Mouse (Mus musculus) limb, embryonic 12.5 days (tissue): ENCODE measurements at regions not wholly inside any gene's neighbourhood (a gene's known extent, or its start where the extent isn't known, plus 50 kb on each side); places are given as distances from the start of the nearest gene placed in this dataset.
A peak's percentile ranks its signal among the peaks of the same experiment; 100 is the strongest.

ENCODE experiments used
- ATAC-seq: fragments of 200-750 bp; cut with Nextera tagmentation; 2 replicates; pipeline ENCODE4 v1.8.0; 2017; ENCODE audit warnings: low read depth, moderate TSS enrichment; ENCODE audit not compliant: insufficient number of reproducible peaks, insufficient read depth, low FRiP score, low TSS enrichment
- H3K27ac ChIP-seq: fragments of 300-500 bp; sonication (generic); 2 replicates; pipeline ENCODE4 v1.5.1; 2016; ENCODE audit warnings: mild to moderate bottlenecking, moderate library complexity
- H3K27me3 ChIP-seq: fragments of 300-500 bp; sonication (generic); 2 replicates; pipeline ENCODE4 v1.6.1; 2016; ENCODE audit warnings: mild to moderate bottlenecking, moderate library complexity
- H3K36me3 ChIP-seq: fragments of 300-500 bp; sonication (generic); 2 replicates; pipeline ENCODE4 v1.6.1; 2016; ENCODE audit warnings: mild to moderate bottlenecking, moderate library complexity
- H3K4me1 ChIP-seq: fragments of 300-500 bp; sonication (generic); replicated peaks from 2 replicates; pipeline ENCODE4 v1.6.1; 2016
- H3K4me2 ChIP-seq: fragments of 300-500 bp; sonication (generic); 2 replicates; pipeline ENCODE4 v1.6.1; 2016; ENCODE audit warnings: mild to moderate bottlenecking, moderate library complexity
- H3K4me3 ChIP-seq: fragments of 300-500 bp; sonication (generic); replicated peaks from 2 replicates; pipeline ENCODE4 v1.5.1; 2016; ENCODE audit warnings: mild to moderate bottlenecking
- H3K9ac ChIP-seq: fragments of 300-500 bp; sonication (generic); replicated peaks from 2 replicates; pipeline ENCODE4 v1.6.1; 2016; ENCODE audit warnings: mild to moderate bottlenecking, moderate library complexity
- H3K9me3 ChIP-seq: fragments of 300-500 bp; sonication (generic); 2 replicates; pipeline ENCODE4 v1.6.1; 2016; ENCODE audit warnings: mild to moderate bottlenecking, moderate library complexity
- WGBS: fragments of 180-500 bp; shearing (Covaris S2); methylation state at CpG from one replicate; pipeline ENCODE4 v1.1.7; 2016; 5-methylcytosine and 5-hydroxymethylcytosine counted together

DNA sequence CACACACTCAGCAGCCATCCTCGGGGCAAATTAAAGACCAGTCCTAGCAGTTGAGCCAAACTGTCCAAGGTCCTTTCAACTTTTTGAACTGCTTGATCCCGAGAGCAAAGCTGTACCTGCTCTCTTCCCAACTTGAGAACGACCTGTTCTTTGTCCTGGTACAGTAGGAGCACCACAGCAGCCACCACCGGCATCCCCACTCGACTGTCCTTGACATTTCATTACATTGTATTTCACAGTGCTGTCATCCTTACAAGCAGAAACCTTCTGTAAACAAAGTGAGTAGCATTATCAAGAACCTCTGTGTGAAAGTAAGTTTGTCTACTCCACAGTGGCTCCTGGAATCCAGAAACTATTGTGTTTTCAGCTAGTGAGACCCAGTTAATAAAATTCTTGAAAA lies 240.2 kb upstream of the Zfp462 start:
- Histone ChIP-seq H3K9me3 (no peaks in the 10 kb centered on the region), H3K27ac (no peak overlapping the region), H3K4me1 (no peaks in the 10 kb centered on the region), H3K4me2 (no peak overlapping the region), H3K27me3 (no peaks in the 10 kb centered on the region), H3K9ac (no peak overlapping the region), H3K36me3 (no peaks in the 10 kb centered on the region), H3K4me3 (no peak overlapping the region)
- WGBS = 77% methylated on average over 5 of the region's 5 CpGs
- no peak for ATAC-seq

DNA sequence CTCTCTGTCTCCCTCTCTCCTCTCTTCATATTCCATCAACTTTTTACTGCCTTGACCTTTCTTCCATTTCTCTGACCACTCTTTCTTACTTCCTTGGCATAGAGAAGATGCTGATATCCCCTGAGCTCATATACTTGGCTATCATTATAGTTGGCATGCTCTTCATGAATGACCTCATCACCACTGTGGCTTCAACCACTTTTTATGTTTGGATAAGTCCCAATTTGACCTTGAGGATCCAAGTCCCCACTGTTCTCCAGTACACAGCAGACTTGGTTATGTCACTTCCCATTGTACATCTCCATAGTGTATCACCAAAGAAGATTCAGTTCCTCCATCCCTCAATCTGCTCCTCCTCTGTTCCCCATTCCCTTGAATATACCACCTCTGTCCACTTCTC lies 235.1 kb upstream of the Zfp462 start:
- Histone ChIP-seq H3K27ac (no peak overlapping the region), H3K27me3 (no peaks in the 10 kb centered on the region), H3K4me1 (peaks cover 14% of the 10 kb centered on the region), H3K9me3 (no peaks in the 10 kb centered on the region), H3K4me2 (no peak overlapping the region), H3K4me3 (no peak overlapping the region), H3K9ac (no peak overlapping the region), H3K36me3 (no peaks in the 10 kb centered on the region)
- ATAC-seq = no peak

DNA sequence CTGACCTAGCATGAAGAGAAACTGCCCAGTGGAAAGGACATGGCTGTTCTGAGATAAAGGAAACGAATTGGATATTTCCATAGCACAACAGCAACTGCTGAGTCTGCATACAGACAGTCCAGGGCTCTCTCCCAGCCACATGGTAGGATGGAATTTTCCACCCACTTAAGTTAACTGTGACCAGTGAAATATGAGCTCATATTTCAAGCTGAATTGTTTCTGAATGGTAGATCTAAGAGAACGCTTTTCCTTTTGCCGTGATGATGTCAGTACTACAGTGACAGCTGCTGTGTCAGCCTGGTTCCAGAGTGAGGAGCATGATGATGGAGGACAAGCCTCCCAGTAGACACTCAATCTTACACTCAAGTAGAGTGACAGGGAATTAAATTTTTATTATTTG lies 231.9 kb upstream of the Zfp462 start:
- Histone ChIP-seq H3K9me3 (no peaks in the 10 kb centered on the region), H3K4me2 (no peak overlapping the region), H3K27me3 (no peaks in the 10 kb centered on the region), H3K9ac (no peak overlapping the region), H3K36me3 (no peaks in the 10 kb centered on the region), H3K27ac (no peak overlapping the region; the same call in 1 of the 2 replicates), H3K4me3 (no peak overlapping the region), H3K4me1 (peaks cover 14% of the 10 kb centered on the region)
- peak; percentile 75 for ATAC-seq
- WGBS = 52% methylated on average over 3 of the region's 3 CpGs

DNA sequence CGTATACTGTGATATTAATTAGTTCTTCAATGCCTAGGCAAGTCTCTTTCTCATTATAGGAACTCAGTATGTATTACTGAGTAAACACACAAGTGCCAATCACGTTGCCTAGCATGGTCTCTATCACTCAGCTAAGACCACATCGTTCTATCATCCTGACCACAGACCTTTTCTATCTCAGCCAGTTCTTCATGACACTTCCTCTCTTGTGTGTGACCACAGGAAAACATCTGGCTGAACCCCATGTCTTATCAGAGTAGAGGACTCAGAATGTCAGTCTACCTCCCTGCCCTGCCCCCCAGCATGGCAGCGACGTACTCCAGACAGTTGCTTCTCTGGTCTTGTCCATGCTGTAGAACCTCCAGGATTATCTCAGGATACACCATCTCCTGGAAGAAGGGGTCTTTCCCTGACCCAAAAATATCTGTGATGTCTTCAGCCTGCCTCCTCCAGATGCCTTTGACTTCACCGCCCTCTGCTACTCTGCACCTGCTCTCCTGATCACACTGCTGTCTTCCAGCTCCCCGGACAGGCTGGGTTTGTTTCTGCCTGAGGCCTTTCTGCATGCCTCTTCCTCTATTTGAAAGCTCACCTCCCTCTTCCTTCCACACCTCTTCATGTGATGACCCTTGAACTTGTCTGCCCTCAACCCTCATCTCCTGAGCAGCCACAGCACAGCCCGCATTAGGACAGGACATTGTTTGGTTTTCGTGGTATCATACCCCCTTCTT lies 230.1 kb upstream of the Zfp462 start:
- WGBS = 86% methylated on average over 9 of the region's 9 CpGs
- no peak overlapping the region for H3K4me3 ChIP-seq
- H3K4me2 ChIP-seq = no peak overlapping the region
- no peaks in the 10 kb centered on the region for H3K36me3 ChIP-seq
- no peaks in the 10 kb centered on the region for H3K9me3 ChIP-seq
- no peaks in the 10 kb centered on the region for H3K27me3 ChIP-seq
- ATAC-seq = no peak
- H3K4me1 ChIP-seq = peaks cover 14% of the 10 kb centered on the region
- H3K27ac ChIP-seq = no peak overlapping the region
- no peak overlapping the region for H3K9ac ChIP-seq

DNA sequence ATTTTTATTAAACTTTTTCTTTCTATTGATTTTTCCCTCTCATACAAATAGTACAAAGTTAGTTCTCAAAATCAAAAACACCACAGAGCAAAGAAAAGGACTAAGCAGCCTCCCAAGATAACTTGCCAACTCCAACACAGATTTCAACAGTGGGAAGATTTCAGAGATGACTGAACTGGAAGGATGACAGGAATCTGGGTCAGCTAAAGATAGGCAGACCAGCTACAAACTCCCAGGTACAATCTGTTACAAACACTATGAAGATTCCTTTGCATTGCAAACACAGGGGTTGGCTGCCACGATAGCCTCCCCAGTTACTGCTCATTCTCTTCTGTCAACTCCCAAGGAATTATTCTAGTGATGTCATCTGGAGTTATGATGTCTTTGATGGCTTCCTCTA lies 226.8 kb upstream of the Zfp462 start:
- 76% methylated on average over 1 of the region's 1 CpGs for WGBS
- no peaks in the 10 kb centered on the region for H3K27me3 ChIP-seq
- peaks cover 14% of the 10 kb centered on the region for H3K4me1 ChIP-seq
- no peaks in the 10 kb centered on the region for H3K9me3 ChIP-seq
- no peaks in the 10 kb centered on the region for H3K36me3 ChIP-seq
- no peak overlapping the region for H3K27ac ChIP-seq
- no peak overlapping the region for H3K9ac ChIP-seq
- no peak for ATAC-seq
- no peak overlapping the region for H3K4me2 ChIP-seq
- H3K4me3 ChIP-seq = no peak overlapping the region

DNA sequence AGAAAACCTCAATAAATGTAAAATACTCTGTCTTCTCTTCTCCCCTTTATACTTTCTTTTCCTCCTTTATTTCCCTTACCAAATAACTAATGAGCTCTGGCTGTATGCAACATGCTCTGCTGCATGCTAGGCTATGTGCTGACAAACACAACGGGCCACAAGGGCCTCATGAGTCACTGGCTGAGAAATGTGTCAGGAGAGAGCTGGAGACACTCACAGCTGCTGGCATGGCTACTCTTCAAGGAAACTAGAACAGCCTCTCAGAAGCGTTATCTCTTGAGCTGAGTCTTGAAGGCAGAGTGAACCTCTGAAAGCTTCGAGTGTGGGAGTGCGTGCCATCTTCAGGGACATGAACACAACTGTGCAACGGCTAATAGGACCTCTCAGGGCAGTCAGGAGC lies 205.8 kb upstream of the Zfp462 start:
- no peaks in the 10 kb centered on the region for H3K4me1 ChIP-seq
- no peak overlapping the region for H3K9ac ChIP-seq
- H3K4me3 ChIP-seq = no peak overlapping the region
- no peak overlapping the region for H3K27ac ChIP-seq
- H3K36me3 ChIP-seq = no peaks in the 10 kb centered on the region
- H3K27me3 ChIP-seq = no peaks in the 10 kb centered on the region
- WGBS = 79% methylated on average over 5 of the region's 5 CpGs
- no peak for ATAC-seq
- H3K4me2 ChIP-seq = no peak overlapping the region
- H3K9me3 ChIP-seq = no peaks in the 10 kb centered on the region

DNA sequence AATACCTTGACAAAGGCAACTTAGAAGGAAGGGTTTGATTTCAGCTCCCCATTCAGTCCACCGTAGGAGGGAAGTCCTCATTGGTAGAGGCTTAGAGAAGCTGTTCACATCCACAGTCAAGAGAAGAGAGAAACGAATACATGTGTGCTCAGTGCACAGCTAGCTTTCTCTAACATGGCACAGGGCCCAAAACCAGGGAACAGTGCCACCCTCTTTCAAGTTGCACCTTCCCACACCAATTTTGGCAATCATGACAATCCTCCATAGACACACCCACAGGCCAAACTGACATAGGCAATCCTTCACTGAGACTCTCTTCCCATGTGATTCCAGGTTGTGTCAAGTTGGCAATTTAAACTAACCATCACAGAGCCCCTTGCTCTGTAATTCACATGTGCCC lies 193.4 kb upstream of the Zfp462 start:
- no peak overlapping the region for H3K9ac ChIP-seq
- no peak overlapping the region for H3K4me2 ChIP-seq
- H3K27me3 ChIP-seq = no peaks in the 10 kb centered on the region
- 88% methylated on average over 2 of the region's 2 CpGs for WGBS
- no peak overlapping the region for H3K27ac ChIP-seq
- H3K4me1 ChIP-seq = no peaks in the 10 kb centered on the region
- H3K9me3 ChIP-seq = no peaks in the 10 kb centered on the region
- no peak overlapping the region for H3K4me3 ChIP-seq
- H3K36me3 ChIP-seq = no peaks in the 10 kb centered on the region
- ATAC-seq = no peak

DNA sequence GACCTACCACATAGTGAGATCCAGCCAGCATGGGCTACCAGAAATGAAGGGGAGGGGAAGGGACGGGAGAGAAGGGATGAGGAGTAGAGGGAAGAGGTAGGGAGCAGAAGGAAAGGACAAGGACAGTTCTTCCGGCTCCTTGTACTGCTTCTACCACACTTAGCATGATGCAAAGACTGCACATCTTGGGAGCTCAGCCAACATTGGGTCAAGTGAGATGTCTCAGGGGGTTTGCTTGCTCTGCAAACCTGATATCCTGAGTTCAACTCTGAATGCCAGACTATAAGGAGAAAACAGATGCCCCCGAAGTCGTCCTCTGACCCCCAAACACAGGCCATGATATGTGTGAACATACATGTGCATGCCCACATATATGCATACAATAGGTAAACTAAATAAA lies 188.4 kb upstream of the Zfp462 start:
- no peak overlapping the region for H3K4me2 ChIP-seq
- H3K36me3 ChIP-seq = no peaks in the 10 kb centered on the region
- no peak overlapping the region for H3K9ac ChIP-seq
- peaks cover 9% of the 10 kb centered on the region for H3K4me1 ChIP-seq
- no peaks in the 10 kb centered on the region for H3K27me3 ChIP-seq
- no peaks in the 10 kb centered on the region for H3K9me3 ChIP-seq
- 91% methylated on average over 4 of the region's 4 CpGs for WGBS
- no peak overlapping the region for H3K27ac ChIP-seq
- ATAC-seq = no peak
- no peak overlapping the region for H3K4me3 ChIP-seq

DNA sequence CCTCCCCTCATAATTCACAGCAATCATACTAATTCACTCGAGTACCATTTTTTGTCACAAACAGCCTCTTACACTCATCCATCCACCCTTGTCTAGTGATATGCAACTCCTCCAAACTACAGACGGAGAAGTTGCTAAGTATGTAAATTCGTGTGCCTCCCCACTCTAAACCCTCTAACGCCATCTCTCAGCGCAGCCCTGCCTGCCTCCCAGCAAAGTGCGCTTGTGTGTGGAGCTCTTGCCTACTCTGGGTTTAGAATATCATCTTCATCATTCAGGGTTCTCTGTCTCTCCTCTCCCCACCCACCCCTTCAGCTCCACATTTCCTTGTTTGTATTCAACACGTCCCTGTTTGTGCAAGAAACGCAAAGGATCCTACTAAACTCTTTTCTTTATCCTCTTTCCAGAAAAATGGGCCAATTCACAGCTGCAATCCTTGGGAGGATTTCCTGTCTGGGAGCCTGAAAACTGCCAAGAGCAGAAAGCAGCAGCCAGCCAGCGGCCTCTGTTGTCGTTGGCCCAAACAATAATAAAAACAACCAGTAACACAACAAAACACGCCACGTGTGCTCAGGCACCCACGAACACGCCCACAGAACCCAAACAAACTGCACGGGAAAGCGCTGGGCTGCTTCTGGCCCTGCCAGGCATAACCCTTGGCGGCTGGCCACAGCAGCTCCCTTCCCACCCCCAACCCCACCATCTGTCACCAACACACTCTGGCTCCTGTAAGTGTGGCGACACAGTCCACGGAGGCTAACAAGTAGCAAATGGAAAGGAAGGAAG lies 186.9 kb upstream of the Zfp462 start:
- peaks cover 9% of the 10 kb centered on the region for H3K4me1 ChIP-seq
- H3K4me2 ChIP-seq = peak overlapping the region; percentile 52
- no peaks in the 10 kb centered on the region for H3K36me3 ChIP-seq
- H3K27ac ChIP-seq = peak overlapping the region; percentile 67
- H3K4me3 ChIP-seq = peak overlapping the region; percentile 17
- 31% methylated on average over 19 of the region's 19 CpGs for WGBS
- no peak for ATAC-seq
- no peaks in the 10 kb centered on the region for H3K27me3 ChIP-seq
- no peaks in the 10 kb centered on the region for H3K9me3 ChIP-seq
- 0 out of 2 replicates have a peak overlapping the region, but pooled peaks have one; percentile 23 for H3K9ac ChIP-seq

DNA sequence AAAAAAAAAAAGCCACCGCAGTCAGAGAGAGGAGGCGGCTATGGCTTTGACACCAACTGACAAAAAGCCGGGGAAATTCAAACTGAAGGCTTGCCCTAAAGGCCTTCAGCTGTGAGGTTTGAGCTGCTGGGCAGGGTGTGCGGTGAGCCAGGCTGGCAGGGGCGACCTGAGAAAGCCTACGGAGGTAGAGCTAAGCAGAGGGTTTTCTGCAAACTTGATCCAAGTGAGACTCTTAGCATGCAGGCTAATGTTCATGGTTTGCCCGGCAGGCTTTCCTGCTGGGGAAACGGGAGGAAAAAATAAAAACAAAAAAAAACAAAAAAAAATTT lies 186.4 kb upstream of the Zfp462 start:
- peaks cover 9% of the 10 kb centered on the region for H3K4me1 ChIP-seq
- H3K27me3 ChIP-seq = no peaks in the 10 kb centered on the region
- H3K9me3 ChIP-seq = no peaks in the 10 kb centered on the region
- no peak overlapping the region for H3K9ac ChIP-seq
- 25% methylated on average over 8 of the region's 8 CpGs for WGBS
- ATAC-seq = no peak
- peak overlapping the region; percentile 52 for H3K4me2 ChIP-seq
- no peaks in the 10 kb centered on the region for H3K36me3 ChIP-seq
- peak overlapping the region; percentile 17; the same call in 1 of the 2 replicates for H3K4me3 ChIP-seq
- peak overlapping the region; percentile 67 for H3K27ac ChIP-seq

DNA sequence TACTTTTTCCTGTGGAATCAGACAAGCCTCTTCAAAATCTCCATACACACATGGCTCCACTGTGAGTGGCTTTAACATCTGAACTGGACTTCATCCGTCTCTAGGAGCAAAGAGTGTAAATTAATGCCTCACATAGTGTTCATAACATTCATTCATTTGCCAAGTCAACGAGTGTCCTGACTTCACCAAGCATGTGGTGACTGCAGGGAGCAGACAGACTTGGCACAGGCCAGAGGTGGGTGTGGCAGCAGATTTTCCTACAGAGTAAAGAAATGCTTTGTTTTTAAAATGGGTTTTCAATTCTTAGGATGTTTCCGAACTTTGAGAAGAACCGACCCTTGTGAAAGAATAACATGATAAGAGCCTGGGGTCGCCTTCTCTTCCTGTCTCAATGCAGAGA lies 183.6 kb upstream of the Zfp462 start:
- Histone ChIP-seq H3K36me3 (no peaks in the 10 kb centered on the region), H3K4me1 (peaks cover 9% of the 10 kb centered on the region), H3K27ac (no peak overlapping the region), H3K4me2 (no peak overlapping the region), H3K9ac (no peak overlapping the region), H3K4me3 (no peak overlapping the region), H3K27me3 (no peaks in the 10 kb centered on the region), H3K9me3 (no peaks in the 10 kb centered on the region)
- no peak for ATAC-seq
- 74% methylated on average over 5 of the region's 5 CpGs for WGBS

DNA sequence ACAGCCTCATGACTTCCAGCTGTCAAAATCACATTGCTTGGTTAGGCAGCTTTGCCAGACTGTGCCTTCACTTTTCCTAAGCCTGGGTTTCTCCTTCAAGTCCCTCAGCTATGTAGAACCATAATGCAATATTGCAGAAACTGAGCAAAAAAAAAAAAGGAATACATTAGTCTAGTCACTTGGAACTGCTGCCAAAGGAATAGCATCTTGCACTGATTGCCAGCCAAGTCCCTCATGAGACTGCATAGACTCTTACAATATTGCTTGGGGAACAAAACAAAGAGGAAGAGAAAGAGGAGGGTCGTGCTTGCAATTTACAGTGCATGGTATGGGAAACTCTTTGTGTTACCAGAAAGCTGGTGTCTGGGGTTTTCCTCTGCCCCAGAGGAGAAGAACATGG lies 179.8 kb upstream of the Zfp462 start:
- no peak overlapping the region for H3K4me3 ChIP-seq
- 0 out of 2 replicates have a peak, but pooled peaks cover 4% of the 10 kb centered on the region for H3K4me1 ChIP-seq
- 90% methylated on average over 1 of the region's 1 CpGs for WGBS
- ATAC-seq = no peak
- no peaks in the 10 kb centered on the region for H3K36me3 ChIP-seq
- no peak overlapping the region for H3K9ac ChIP-seq
- H3K27ac ChIP-seq = no peak overlapping the region
- no peaks in the 10 kb centered on the region for H3K27me3 ChIP-seq
- no peak overlapping the region for H3K4me2 ChIP-seq
- no peaks in the 10 kb centered on the region for H3K9me3 ChIP-seq
